Comparison of ENCODE assay signal across 16 mouse cellular contexts in the genomic region with DNA sequence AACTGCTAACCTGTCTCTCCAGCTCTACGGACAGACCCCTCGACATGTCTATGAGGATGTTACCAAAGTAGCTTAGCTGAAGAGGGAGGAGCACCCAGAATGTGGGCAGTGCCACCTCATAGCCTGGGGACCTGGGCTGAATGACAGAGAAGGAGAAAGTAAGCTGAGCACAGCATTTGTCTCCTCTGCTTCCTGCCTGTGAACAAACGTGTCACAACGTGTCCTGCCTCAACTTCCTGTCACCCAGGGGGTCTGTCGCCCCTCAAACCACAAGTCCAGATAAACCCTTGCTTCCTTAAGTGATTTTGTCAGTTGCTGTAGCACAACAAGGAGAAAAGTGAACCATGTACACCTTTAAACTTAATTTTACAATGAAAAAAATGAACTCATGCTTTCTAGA.
A peak's percentile ranks its signal among the peaks of the same experiment; 100 is the strongest.
DNase-seq lines count a peak whose midpoint lies in the region; ATAC-seq and TF ChIP-seq lines count a peak whose summit lies in the region.
"Had no signal": no experiment of that assay in that cellular context is flagged by ENCODE, and none has a peak within 500 bp of the region (broad histone marks: within the 10 kb centered on the region; RNA-seq: fewer than 3 reads in every experiment).

No protein-coding gene starts in this region.

- no peak for TF ChIP-seq POLR2A in lung, adult 2 months (IDR thresholded peaks at IDR 0.05; ENCODE audit: borderline replicate concordance, extremely low read depth, low read depth, low read length)

- H3K4me3 ChIP-seq in hindbrain, embryonic 13.5 days, result no peak overlapping the region
- no peak overlapping the region for H3K4me3 ChIP-seq in lung, adult 2 months (replicated peaks; ENCODE audit: extremely low read depth, low read depth, low read length)
- H3K4me3 ChIP-seq: embryonic facial prominence, embryonic 15.5 days; liver, embryonic 13.5 days; neural tube, embryonic 12.5 days; stomach, embryonic 15.5 days had no signal

- peak; percentile 73 for ATAC-seq in granulocyte monocyte progenitor cell, adult 5-6 weeks (replicated peaks; ENCODE audit: poor library complexity, severe bottlenecking)
- no peak for ATAC-seq in hindbrain, embryonic 13.5 days (ENCODE audit: low FRiP score)
- ATAC-seq in erythroid progenitor cell, adult 5-6 weeks (replicated peaks; ENCODE audit: low FRiP score, poor library complexity, severe bottlenecking), result no peak
- ATAC-seq: forebrain, postnatal 0 days had no signal

- no peak overlapping the region for H3K9ac ChIP-seq in hindbrain, embryonic 13.5 days
- H3K9ac ChIP-seq: embryonic facial prominence, embryonic 15.5 days; forebrain, postnatal 0 days; liver, embryonic 13.5 days; neural tube, embryonic 12.5 days; stomach, embryonic 15.5 days had no signal

- no peaks in the 10 kb centered on the region for H3K27me3 ChIP-seq in splenic B cell, adult 2 months (ENCODE audit: control insufficient read depth, insufficient read depth, low read length, poor library complexity, severe bottlenecking)
- H3K27me3 ChIP-seq in hindbrain, embryonic 13.5 days, result no peaks in the 10 kb centered on the region
- H3K27me3 ChIP-seq: embryonic facial prominence, embryonic 15.5 days; liver, embryonic 13.5 days; neural tube, embryonic 12.5 days; stomach, embryonic 15.5 days had no signal

- DNase-seq in heart, adult 11 months, result peak; percentile 84
- DNase-seq in heart, adult 9 months (ENCODE audit: low spot score in 2 of 2), result no peak
- DNase-seq in CD4-positive helper T cell, adult 2 months (ENCODE audit: low read depth, low spot score), result peak; percentile 64
- peak; percentile 27 for DNase-seq in splenic B cell, adult 2 months (ENCODE audit: low read depth, low spot score)
- DNase-seq in lung, adult 2 months, result no peak
- DNase-seq: cerebellum, postnatal 10 days; forebrain, postnatal 0 days; heart, postnatal 14 days; kidney, adult 18-20 months; liver, embryonic 13.5 days had no signal

- H3K4me1 ChIP-seq in hindbrain, embryonic 13.5 days (replicated peaks), result 0 out of 2 replicates have a peak, but pooled peaks cover 3% of the 10 kb centered on the region
- no peaks in the 10 kb centered on the region for H3K4me1 ChIP-seq in lung, adult 2 months (ENCODE audit: control insufficient read depth, insufficient read depth, low read length)
- H3K4me1 ChIP-seq: embryonic facial prominence, embryonic 15.5 days; liver, embryonic 13.5 days; stomach, embryonic 15.5 days had no signal

- H3K4me2 ChIP-seq in hindbrain, embryonic 13.5 days, result no peak overlapping the region
- H3K4me2 ChIP-seq: embryonic facial prominence, embryonic 15.5 days; liver, embryonic 13.5 days; neural tube, embryonic 12.5 days; stomach, embryonic 15.5 days had no signal

- no peaks in the 10 kb centered on the region for H3K36me3 ChIP-seq in splenic B cell, adult 2 months (ENCODE audit: control insufficient read depth, insufficient read depth, low read length, poor library complexity, severe bottlenecking)
- no peaks in the 10 kb centered on the region for H3K36me3 ChIP-seq in hindbrain, embryonic 13.5 days
- H3K36me3 ChIP-seq: embryonic facial prominence, embryonic 15.5 days; liver, embryonic 13.5 days; neural tube, embryonic 12.5 days; stomach, embryonic 15.5 days had no signal

- no peak for TF ChIP-seq CTCF in lung, adult 2 months (IDR thresholded peaks at IDR 0.05; ENCODE audit: insufficient read depth, low read length)

- no peak overlapping the region for H3K27ac ChIP-seq in hindbrain, embryonic 13.5 days
- H3K27ac ChIP-seq: embryonic facial prominence, embryonic 15.5 days; liver, embryonic 13.5 days; neural tube, embryonic 12.5 days; stomach, embryonic 15.5 days had no signal

- no peaks in the 10 kb centered on the region for H3K9me3 ChIP-seq in hindbrain, embryonic 13.5 days
- H3K9me3 ChIP-seq: embryonic facial prominence, embryonic 15.5 days; liver, embryonic 13.5 days; neural tube, embryonic 12.5 days; stomach, embryonic 15.5 days had no signal

- WGBS in hindbrain, embryonic 13.5 days, result 69% methylated on average over 5 of the region's 5 CpGs
- 31% methylated on average over 5 of the region's 5 CpGs for WGBS in lung, adult 2 months

Comparison
In these comparisons a context has a peak if more than half of its experiments do, and no peak if none do; other contexts are left out.
1. DNase-seq: peak in heart, adult 11 months (single experiment), CD4-positive helper T cell, adult 2 months (single experiment) and splenic B cell, adult 2 months (single experiment); none in heart, adult 9 months (0 of 2) and lung, adult 2 months (single experiment).